Mouse (Mus musculus): ENCODE measurements around the gene Olfr995. TPM values are rescaled to one million over a fixed set of nuclear protein-coding genes. Genes with fewer than 3 reads are reported as not detected.

Gene Olfr995
- total RNA-seq (2015) (not detected in 2 replicates), total RNA-seq (2017) (not detected in 2 replicates)

DNA sequence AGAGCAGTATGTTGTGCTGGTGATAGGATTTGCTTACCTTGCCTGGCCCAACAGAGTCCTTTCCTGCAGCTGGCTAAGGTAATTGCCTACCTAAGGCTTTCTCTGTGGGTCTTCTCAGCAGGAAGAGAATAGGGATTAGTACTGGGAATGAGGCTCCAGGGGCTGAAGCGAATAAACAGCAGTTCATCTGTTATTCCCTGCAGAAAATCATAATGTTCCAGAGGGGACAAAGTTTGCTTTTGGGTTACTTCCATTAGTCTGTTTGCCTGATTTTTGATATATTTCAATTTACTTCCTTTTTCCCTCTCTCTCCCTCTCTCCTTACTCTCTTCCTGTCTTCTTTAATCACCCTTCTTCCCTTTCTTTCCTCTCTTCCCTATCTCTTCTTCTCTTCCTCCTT, at the start of gene Olfr995:
Gene Olfr995 (minus strand): TSS at position 101 of the 400 bp plus-strand sequence.
- no peak for ATAC-seq (replicated peaks; ENCODE audit: poor library complexity)

DNA sequence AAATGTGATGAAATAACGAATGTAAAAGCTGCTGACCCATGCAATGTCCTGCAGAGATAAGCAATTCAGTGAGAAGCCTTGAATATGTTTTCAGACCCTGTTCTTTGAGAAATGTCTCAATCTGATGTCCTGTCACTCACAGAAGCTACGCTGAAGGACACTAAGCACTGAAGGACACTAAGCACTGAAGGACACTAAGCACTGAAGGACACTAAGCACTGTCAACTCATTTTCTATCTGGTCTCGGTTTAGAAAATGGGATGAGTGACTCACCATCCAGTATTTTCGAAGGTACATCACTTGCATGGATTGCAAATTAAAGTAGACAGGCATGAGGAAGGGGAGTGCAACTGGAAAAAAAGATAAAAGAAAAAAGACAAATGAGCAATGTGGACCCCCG, 47.0 kb upstream of the Olfr995 start:
- ATAC-seq (replicated peaks; ENCODE audit: poor library complexity) = no peak

- ATAC-seq (replicated peaks; ENCODE audit: poor library complexity) = no peak
Measured at GRCm38 (mm10) chr2:85466801-85467325, 23.4 kb upstream of the Olfr995 start.

GRCm38 (mm10) chr2:85442546-85442945, 893 bp downstream of the Olfr995 start:
- no peak for ATAC-seq (replicated peaks; ENCODE audit: poor library complexity)

DNA sequence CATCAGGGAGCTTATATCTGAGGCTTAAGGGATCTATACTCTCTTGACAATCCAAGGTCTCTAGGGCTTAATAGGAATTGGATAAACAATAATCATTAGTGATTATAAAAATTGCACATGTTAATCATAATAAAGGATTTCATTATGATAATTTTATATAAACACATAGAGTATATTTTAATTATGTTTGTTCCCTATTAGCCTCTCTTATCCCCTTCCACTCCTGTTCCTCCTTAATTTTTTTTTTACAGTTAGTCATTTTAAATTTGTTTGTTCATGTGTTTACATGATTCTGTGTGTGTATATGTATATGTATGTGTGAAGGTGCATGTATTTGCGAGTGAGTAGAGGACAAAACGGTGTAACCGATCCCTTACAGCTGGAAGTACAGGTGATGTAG, 7.1 kb downstream of the Olfr995 start, which contains the start of gene Olfr994:
Gene Olfr994 (minus strand): TSS at position 101 of the 400 bp plus-strand sequence.
- ATAC-seq (replicated peaks; ENCODE audit: poor library complexity) = no peak

- no peak for ATAC-seq (replicated peaks; ENCODE audit: poor library complexity)
Measured at GRCm38 (mm10) chr2:85425893-85426292, 17.5 kb downstream of the Olfr995 start.

GRCm38 (mm10) chr2:85414777-85415176, 28.7 kb downstream of the Olfr995 start, which contains the start of gene Olfr993:
Olfr993 (minus strand) TSS chr2:85414877.
- no peak for ATAC-seq (replicated peaks; ENCODE audit: poor library complexity)

DNA sequence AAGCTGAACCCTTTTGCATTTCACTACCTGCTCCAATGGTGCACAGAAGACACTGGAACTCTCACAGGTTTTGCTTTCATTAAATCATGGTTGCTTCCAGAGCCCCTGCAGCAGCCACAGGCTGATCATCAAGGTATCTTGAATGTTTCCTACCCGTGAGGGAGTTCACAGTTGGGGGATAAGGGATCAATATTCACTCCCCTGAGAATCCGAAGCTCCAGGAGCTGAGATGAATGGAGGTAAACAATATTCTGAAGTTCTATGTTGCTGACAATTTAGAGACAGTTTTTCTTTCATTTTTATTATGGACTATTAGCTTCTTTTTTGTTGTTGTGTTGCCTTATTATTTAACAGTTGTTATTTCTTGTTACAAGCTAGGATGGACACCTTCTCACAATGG, 34.1 kb downstream of the Olfr995 start, which contains the start of gene Olfr992:
Gene Olfr992 (minus strand): TSS at position 101 of the 400 bp plus-strand sequence.
- no peak for ATAC-seq (replicated peaks; ENCODE audit: poor library complexity)

Other genes starting within 250 kb of the Olfr995 start
- not detected in 2 replicates for gene Lrrc55, start 246.4 kb downstream of the Olfr995 start, total RNA-seq (2015)
- gene Lrrc55, start 246.4 kb downstream of the Olfr995 start, total RNA-seq (2017) = not detected in 2 replicates
- not detected in 2 replicates for gene Olfr987, start 104.3 kb downstream of the Olfr995 start, total RNA-seq (2015)
- not detected in 2 replicates for gene Olfr987, start 104.3 kb downstream of the Olfr995 start, total RNA-seq (2017)
- not detected in 2 replicates for gene Olfr988, start 80.4 kb downstream of the Olfr995 start, total RNA-seq (2015)
- not detected in 2 replicates for gene Olfr988, start 80.4 kb downstream of the Olfr995 start, total RNA-seq (2017)
- gene Olfr992, start 34.2 kb downstream of the Olfr995 start, total RNA-seq (2015) = not detected in 2 replicates
- gene Olfr992, start 34.2 kb downstream of the Olfr995 start, total RNA-seq (2017) = not detected in 2 replicates
- not detected in 2 replicates for gene Olfr993, start 28.8 kb downstream of the Olfr995 start, total RNA-seq (2015)
- not detected in 2 replicates for gene Olfr993, start 28.8 kb downstream of the Olfr995 start, total RNA-seq (2017)
- gene Olfr994, start 7.2 kb downstream of the Olfr995 start, total RNA-seq (2015) = not detected in 2 replicates
- not detected in 2 replicates for gene Olfr994, start 7.2 kb downstream of the Olfr995 start, total RNA-seq (2017)
- gene 4833423E24Rik, start 75.4 kb upstream of the Olfr995 start, total RNA-seq (2015) = not detected in 2 replicates
- gene 4833423E24Rik, start 75.4 kb upstream of the Olfr995 start, total RNA-seq (2017) = not detected in 2 replicates
- gene Olfr996, start 135.6 kb upstream of the Olfr995 start, total RNA-seq (2015) = not detected in 2 replicates
- not detected in 2 replicates for gene Olfr996, start 135.6 kb upstream of the Olfr995 start, total RNA-seq (2017)
- not detected in 2 replicates for gene Olfr998, start 145.3 kb upstream of the Olfr995 start, total RNA-seq (2015)
- not detected in 2 replicates for gene Olfr998, start 145.3 kb upstream of the Olfr995 start, total RNA-seq (2017)
- not detected in 2 replicates for gene Olfr1000, start 168.3 kb upstream of the Olfr995 start, total RNA-seq (2015)
- not detected in 2 replicates for gene Olfr1000, start 168.3 kb upstream of the Olfr995 start, total RNA-seq (2017)
- gene Olfr1002, start 207.1 kb upstream of the Olfr995 start, total RNA-seq (2015) = not detected in 2 replicates
- gene Olfr1002, start 207.1 kb upstream of the Olfr995 start, total RNA-seq (2017) = not detected in 2 replicates
- not detected in 2 replicates for gene Olfr154, start 220.8 kb upstream of the Olfr995 start, total RNA-seq (2015)
- gene Olfr154, start 220.8 kb upstream of the Olfr995 start, total RNA-seq (2017) = not detected in 2 replicates
- gene Olfr1006, start 235.1 kb upstream of the Olfr995 start, total RNA-seq (2015) = not detected in 2 replicates
- not detected in 2 replicates for gene Olfr1006, start 235.1 kb upstream of the Olfr995 start, total RNA-seq (2017)
- gene Olfr1008, start 245.8 kb upstream of the Olfr995 start, total RNA-seq (2015) = not detected in 2 replicates
- not detected in 2 replicates for gene Olfr1008, start 245.8 kb upstream of the Olfr995 start, total RNA-seq (2017)

Data from megakaryocyte progenitor cell, adult 5-6 weeks (primary cell).